Mouse (Mus musculus) stomach, postnatal 0 days (tissue): ENCODE results near the gene Vwce.
A peak's percentile ranks its signal among the peaks of the same experiment; 100 is the strongest.

Experiments used
- CTCF ChIP-seq: IDR thresholded peaks from 2 replicates; pipeline ENCODE4 v1.5.1; 2016; ENCODE audit warnings: antibody characterized with exemption, low read depth, mild to moderate bottlenecking, moderate library complexity
- EP300 ChIP-seq: optimal IDR thresholded peaks from 2 replicates; pipeline ENCODE3; 2016; ENCODE audit warnings: antibody characterized with exemption

DNA sequence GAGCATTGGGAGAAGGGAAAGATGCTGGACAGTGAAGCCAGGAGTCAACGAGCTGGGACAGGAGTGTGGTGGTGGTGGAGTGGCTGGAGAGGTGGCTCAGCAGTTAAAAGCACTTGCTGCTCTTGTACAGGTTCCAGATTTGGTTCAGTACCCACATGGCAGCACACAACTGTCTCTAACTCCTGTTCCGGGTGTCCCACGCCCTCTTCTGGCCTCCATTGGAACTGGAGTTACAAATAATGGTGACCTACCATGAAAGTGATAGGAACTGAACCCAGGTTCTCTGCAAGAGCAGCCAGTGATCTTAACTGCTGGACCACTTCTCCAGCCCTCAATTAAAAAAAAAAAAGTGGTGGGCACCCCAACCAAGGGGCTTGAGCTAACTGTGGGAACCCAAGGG is 35.8 kb upstream of the Vwce start:
- no peak for TF ChIP-seq EP300
- peak; percentile 47; the same call in 1 of the 2 replicates for TF ChIP-seq CTCF
